Mouse (Mus musculus): Measurements from ENCODE around the gene Cd47. TPM values are rescaled to one million over a fixed set of nuclear protein-coding genes. Genes with fewer than 3 reads are reported as not detected.

Gene Cd47
- polyA plus RNA-seq, 1 experiment from 2014 or later, result 68.4 TPM

DNA sequence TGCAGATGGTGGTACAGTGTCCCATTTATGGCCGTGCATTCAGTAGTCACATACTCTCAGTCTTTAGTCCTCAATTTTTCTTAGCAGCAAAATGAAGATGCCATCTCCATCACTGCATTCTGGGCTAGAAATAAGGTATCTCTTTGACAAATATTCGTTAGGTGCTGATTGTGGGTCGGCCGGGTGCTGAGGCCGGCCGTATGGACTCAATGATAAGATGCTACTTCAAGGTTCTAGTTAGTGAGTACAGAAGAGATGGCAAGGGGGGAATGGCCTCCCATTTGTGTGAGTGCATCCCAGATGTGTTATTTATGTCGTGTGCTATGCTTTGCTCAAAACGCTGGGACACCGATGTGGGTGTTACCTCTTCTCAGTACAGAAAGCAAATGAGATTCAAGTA is 76.9 kb downstream of the Cd47 start:
- no peak overlapping the region for H3K27ac ChIP-seq (replicated peaks in 1 of 2; ENCODE audit: control insufficient read depth in 1 of 2, insufficient read depth in 1 of 2, low read depth in 2 of 2, low read length in 2 of 2)
- no peak overlapping the region for H3K9ac ChIP-seq (ENCODE audit: low read length)
- no peak for ATAC-seq (ENCODE audit: insufficient number of reproducible peaks, insufficient read depth, low FRiP score, low read depth)
- no peaks in the 10 kb centered on the region for H3K9me3 ChIP-seq (ENCODE audit: control insufficient read depth, low read length)
- H3K4me1 ChIP-seq (ENCODE audit: control insufficient read depth in 2 of 2, insufficient read depth in 2 of 2, low read length in 2 of 2), result peaks cover 0 to 3% of the 10 kb centered on the region in 2 experiments; a peak in 2 of 4 replicates
- no peak overlapping the region for H3K4me3 ChIP-seq (ENCODE audit: control insufficient read depth in 1 of 2, insufficient read depth in 1 of 2, low read depth in 1 of 2, low read length in 2 of 2)
- no peak overlapping the region for H3K4me2 ChIP-seq (ENCODE audit: low read length)
- no peaks in the 10 kb centered on the region for H3K27me3 ChIP-seq (ENCODE audit: control insufficient read depth, insufficient read depth, low read length)
- no peaks in the 10 kb centered on the region for H3K36me3 ChIP-seq (ENCODE audit: control insufficient read depth, insufficient read depth, low read length)
- 91% methylated on average over 9 of the region's 9 CpGs for WGBS

DNA sequence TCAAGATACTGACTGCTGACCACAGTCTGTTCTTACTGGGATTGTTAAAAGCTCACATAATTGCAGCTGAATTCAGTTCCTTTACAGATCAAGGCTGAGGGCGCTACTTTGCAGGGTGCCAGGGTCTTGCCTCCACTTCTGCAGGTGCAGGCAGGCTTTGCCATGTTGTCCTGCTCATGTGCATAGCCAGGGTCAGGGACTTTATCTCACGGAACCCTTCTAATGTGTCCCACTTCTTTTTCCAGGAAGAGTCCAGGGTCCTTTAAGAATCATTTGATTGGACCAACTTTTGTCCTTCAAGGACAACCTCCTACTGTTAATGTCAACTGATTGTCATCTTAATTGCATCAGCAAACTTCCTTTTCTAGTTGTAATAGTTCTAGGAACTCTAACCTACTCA is 77.7 kb downstream of the Cd47 start:
- H3K4me2 ChIP-seq (ENCODE audit: low read length), result no peak overlapping the region
- no peaks in the 10 kb centered on the region for H3K36me3 ChIP-seq (ENCODE audit: control insufficient read depth, insufficient read depth, low read length)
- H3K9me3 ChIP-seq (ENCODE audit: control insufficient read depth, low read length), result no peaks in the 10 kb centered on the region
- no peak overlapping the region for H3K27ac ChIP-seq (replicated peaks in 1 of 2; ENCODE audit: control insufficient read depth in 1 of 2, insufficient read depth in 1 of 2, low read depth in 2 of 2, low read length in 2 of 2)
- H3K4me3 ChIP-seq (ENCODE audit: control insufficient read depth in 1 of 2, insufficient read depth in 1 of 2, low read depth in 1 of 2, low read length in 2 of 2), result no peak overlapping the region
- H3K9ac ChIP-seq (ENCODE audit: low read length), result no peak overlapping the region
- whole genome bisulfite sequencing, result 87% methylated on average over 2 of the region's 2 CpGs
- no peak for ATAC-seq (ENCODE audit: insufficient number of reproducible peaks, insufficient read depth, low FRiP score, low read depth)
- H3K27me3 ChIP-seq (ENCODE audit: control insufficient read depth, insufficient read depth, low read length), result no peaks in the 10 kb centered on the region
- peaks cover 0 to 3% of the 10 kb centered on the region in 2 experiments; a peak in 2 of 4 replicates for H3K4me1 ChIP-seq (ENCODE audit: control insufficient read depth in 2 of 2, insufficient read depth in 2 of 2, low read length in 2 of 2)

DNA sequence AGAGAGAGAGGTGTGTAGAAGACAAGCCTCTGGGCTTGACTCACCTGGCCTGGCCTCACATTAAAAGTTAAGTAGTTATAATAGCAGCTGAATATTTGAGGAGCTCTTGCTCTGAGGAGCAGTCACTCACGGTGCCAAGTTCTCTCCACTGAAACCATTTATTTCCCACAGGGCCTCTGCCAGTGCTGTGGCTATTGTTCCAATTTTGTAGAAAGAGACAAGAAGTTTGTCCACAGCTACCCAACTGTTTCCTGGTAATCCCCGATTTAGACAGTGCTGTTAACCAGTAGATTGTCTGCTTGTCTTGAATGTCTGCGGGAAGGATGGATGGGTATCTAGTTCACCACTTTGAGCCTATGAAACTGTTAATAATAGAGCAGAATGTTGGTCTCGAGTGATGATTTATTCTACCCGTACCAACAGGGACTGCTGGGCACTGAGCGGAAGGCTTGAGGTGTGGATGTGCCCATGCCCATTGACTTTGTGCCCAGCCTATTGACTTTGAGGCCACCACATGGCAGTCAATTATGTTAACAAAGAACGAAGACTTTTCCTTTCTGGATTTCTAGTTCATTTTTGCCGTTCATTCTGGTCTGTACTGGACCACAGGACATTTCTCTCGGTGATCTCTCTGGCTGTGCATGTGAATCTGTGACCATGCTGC is 86.2 kb downstream of the Cd47 start:
- H3K36me3 ChIP-seq (ENCODE audit: control insufficient read depth, insufficient read depth, low read length), result peaks cover 14% of the 10 kb centered on the region
- H3K9me3 ChIP-seq (ENCODE audit: control insufficient read depth, low read length), result no peaks in the 10 kb centered on the region
- no peaks in the 10 kb centered on the region for H3K27me3 ChIP-seq (ENCODE audit: control insufficient read depth, insufficient read depth, low read length)
- H3K4me2 ChIP-seq (ENCODE audit: low read length), result no peak overlapping the region
- 94% methylated on average over 9 of the region's 9 CpGs for WGBS
- no peak overlapping the region for H3K9ac ChIP-seq (ENCODE audit: low read length)
- H3K4me3 ChIP-seq (ENCODE audit: control insufficient read depth in 1 of 2, insufficient read depth in 1 of 2, low read depth in 1 of 2, low read length in 2 of 2), result no peak overlapping the region
- peaks cover 7 to 15% of the 10 kb centered on the region in 2 experiments for H3K4me1 ChIP-seq (ENCODE audit: control insufficient read depth in 2 of 2, insufficient read depth in 2 of 2, low read length in 2 of 2)
- no peak for ATAC-seq (ENCODE audit: insufficient number of reproducible peaks, insufficient read depth, low FRiP score, low read depth)
- H3K27ac ChIP-seq (replicated peaks in 1 of 2; ENCODE audit: control insufficient read depth in 1 of 2, insufficient read depth in 1 of 2, low read depth in 2 of 2, low read length in 2 of 2), result no peak overlapping the region

DNA sequence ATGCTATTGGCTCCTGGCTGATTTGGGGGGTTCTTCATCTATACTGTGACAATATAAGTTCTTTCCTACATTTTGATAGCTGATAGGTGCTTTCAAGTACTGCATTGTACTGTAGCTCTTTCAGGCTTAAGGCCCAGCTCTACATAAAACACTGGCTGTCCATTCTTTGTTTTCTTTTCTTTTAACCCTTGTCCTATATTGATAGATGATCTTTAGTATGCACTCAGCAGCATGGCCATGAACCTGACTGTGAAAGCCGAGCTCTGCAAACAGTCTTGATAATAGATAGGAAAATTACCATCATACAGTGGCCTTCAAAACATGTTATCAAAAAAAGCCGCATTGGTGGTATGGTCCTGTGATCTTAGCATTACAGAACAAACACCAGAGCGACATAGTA is 87.0 kb downstream of the Cd47 start:
- no peak overlapping the region for H3K27ac ChIP-seq (replicated peaks in 1 of 2; ENCODE audit: control insufficient read depth in 1 of 2, insufficient read depth in 1 of 2, low read depth in 2 of 2, low read length in 2 of 2)
- 0 out of 2 replicates have a peak, but pooled peaks cover 3% of the 10 kb centered on the region for H3K9me3 ChIP-seq (ENCODE audit: control insufficient read depth, low read length)
- no peaks in the 10 kb centered on the region for H3K27me3 ChIP-seq (ENCODE audit: control insufficient read depth, insufficient read depth, low read length)
- WGBS, result 62% methylated on average over 3 of the region's 3 CpGs
- no peak overlapping the region for H3K9ac ChIP-seq (ENCODE audit: low read length)
- no peak overlapping the region for H3K4me2 ChIP-seq (ENCODE audit: low read length)
- no peak overlapping the region for H3K4me3 ChIP-seq (ENCODE audit: control insufficient read depth in 1 of 2, insufficient read depth in 1 of 2, low read depth in 1 of 2, low read length in 2 of 2)
- H3K36me3 ChIP-seq (ENCODE audit: control insufficient read depth, insufficient read depth, low read length), result peaks cover 14% of the 10 kb centered on the region
- peaks cover 7 to 15% of the 10 kb centered on the region in 2 experiments for H3K4me1 ChIP-seq (ENCODE audit: control insufficient read depth in 2 of 2, insufficient read depth in 2 of 2, low read length in 2 of 2)
- no peak for ATAC-seq (ENCODE audit: insufficient number of reproducible peaks, insufficient read depth, low FRiP score, low read depth)

DNA sequence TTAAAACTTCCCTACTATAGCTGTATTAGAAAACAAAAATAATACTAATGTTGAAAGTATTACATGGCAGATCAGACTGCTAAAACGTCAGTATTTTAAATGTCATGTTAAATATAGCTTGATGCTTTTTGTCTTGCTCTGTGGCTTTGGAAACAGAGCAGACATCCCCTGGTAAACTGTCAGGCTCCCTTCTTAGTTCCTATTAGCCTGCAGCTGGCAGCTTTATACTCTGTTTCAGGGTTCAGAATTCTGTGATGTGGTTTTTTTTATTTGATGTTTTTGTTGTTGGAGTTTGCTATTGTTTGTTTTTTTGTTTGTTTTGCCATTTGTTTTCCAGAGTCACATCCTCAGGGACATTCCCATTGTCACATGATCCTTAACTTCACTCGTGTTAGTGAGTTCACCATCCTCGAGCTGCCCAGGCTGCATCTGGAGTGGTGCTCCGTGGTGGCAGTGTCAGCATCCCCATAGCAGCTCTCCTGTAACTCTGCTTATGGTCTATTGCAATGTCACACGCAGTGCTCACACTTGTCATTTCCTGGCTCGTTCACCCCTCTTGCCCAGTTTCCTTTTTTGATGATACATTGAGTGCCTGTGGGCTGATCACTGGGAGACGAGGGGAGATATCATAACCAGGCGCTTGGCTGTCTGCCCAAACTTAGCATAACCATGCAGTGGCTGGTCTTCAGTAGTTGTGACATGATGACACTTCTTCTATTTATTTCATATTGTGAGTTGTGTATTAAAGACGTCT is 87.7 kb downstream of the Cd47 start:
- 17% methylated on average over 9 of the region's 9 CpGs for WGBS
- 0 out of 2 replicates have a peak, but pooled peaks cover 3% of the 10 kb centered on the region for H3K9me3 ChIP-seq (ENCODE audit: control insufficient read depth, low read length)
- H3K27ac ChIP-seq (replicated peaks in 1 of 2; ENCODE audit: control insufficient read depth in 1 of 2, insufficient read depth in 1 of 2, low read depth in 2 of 2, low read length in 2 of 2), result peak overlapping the region; percentile 20 to 26
- no peaks in the 10 kb centered on the region for H3K27me3 ChIP-seq (ENCODE audit: control insufficient read depth, insufficient read depth, low read length)
- peaks cover 7 to 15% of the 10 kb centered on the region in 2 experiments for H3K4me1 ChIP-seq (ENCODE audit: control insufficient read depth in 2 of 2, insufficient read depth in 2 of 2, low read length in 2 of 2)
- ATAC-seq (ENCODE audit: insufficient number of reproducible peaks, insufficient read depth, low FRiP score, low read depth), result peak; percentile 66
- H3K4me2 ChIP-seq (ENCODE audit: low read length), result peak overlapping the region; percentile 17; the same call in 1 of the 2 replicates
- H3K36me3 ChIP-seq (ENCODE audit: control insufficient read depth, insufficient read depth, low read length), result peaks cover 14% of the 10 kb centered on the region
- no peak overlapping the region for H3K9ac ChIP-seq (ENCODE audit: low read length)
- H3K4me3 ChIP-seq (ENCODE audit: control insufficient read depth in 1 of 2, insufficient read depth in 1 of 2, low read depth in 1 of 2, low read length in 2 of 2), result no peak overlapping the region

DNA sequence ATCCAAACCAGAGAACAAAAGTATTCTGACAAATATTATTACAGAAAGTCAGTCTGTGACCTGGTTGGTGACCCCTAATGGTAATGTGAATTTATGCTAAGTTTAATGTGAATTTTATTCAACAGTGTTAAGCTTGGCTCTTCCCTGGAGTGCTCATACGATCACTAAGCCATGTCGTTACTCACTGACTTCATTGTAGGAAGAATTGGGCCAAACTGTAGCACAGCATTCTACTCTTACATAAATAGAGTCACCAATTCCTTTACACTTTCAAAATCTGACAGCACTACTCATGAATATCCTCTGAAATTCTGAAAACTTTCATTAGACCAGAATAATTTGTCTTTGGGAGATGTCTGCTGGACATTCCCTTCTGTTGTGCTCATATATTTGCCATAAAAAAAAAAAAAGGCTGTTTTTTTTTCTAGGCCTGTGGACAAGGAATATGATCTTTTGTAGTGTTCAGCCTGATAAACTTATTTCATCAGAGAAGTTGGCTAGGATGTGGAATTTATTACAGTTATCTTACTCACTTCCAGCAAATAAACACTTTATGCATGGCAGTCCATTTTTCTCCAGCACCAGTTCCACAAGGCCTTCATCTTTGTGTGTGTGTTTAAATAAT is 88.8 kb downstream of the Cd47 start:
- H3K27me3 ChIP-seq (ENCODE audit: control insufficient read depth, insufficient read depth, low read length), result no peaks in the 10 kb centered on the region
- peaks cover 12% of the 10 kb centered on the region for H3K36me3 ChIP-seq (ENCODE audit: control insufficient read depth, insufficient read depth, low read length)
- ATAC-seq (ENCODE audit: insufficient number of reproducible peaks, insufficient read depth, low FRiP score, low read depth), result no peak
- no peak overlapping the region for H3K4me2 ChIP-seq (ENCODE audit: low read length)
- 92% methylated on average over 2 of the region's 2 CpGs for WGBS
- H3K4me1 ChIP-seq (ENCODE audit: control insufficient read depth in 2 of 2, insufficient read depth in 2 of 2, low read length in 2 of 2), result peaks cover 8 to 18% of the 10 kb centered on the region in 2 experiments
- 0 out of 4 replicates have a peak overlapping the region, but pooled peaks of 1 of the 2 experiments have one; percentile 26 for H3K27ac ChIP-seq (replicated peaks in 1 of 2; ENCODE audit: control insufficient read depth in 1 of 2, insufficient read depth in 1 of 2, low read depth in 2 of 2, low read length in 2 of 2)
- no peak overlapping the region for H3K9ac ChIP-seq (ENCODE audit: low read length)
- H3K9me3 ChIP-seq (ENCODE audit: control insufficient read depth, low read length), result 0 out of 2 replicates have a peak, but pooled peaks cover 3% of the 10 kb centered on the region
- no peak overlapping the region for H3K4me3 ChIP-seq (ENCODE audit: control insufficient read depth in 1 of 2, insufficient read depth in 1 of 2, low read depth in 1 of 2, low read length in 2 of 2)

DNA sequence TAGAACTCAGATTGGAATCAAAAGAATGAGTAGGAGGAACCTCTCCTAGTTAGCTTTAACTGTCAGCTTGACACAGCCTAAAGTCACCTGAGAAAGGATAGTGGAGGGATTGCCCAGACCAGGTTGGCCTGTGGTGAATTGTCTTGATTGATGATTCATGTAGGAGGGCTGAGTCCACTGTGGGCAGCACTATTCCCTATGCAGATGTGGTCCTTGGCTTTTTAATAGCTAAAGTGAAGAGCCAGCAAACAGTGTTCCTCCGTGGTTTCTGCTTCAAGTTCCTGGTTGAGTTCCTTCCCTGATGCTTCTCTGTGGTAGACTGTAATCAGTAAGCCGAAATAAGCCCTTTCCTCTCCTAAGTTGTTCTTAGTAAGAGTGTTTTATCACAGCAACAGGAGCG is 91.9 kb downstream of the Cd47 start:
- H3K27me3 ChIP-seq (ENCODE audit: control insufficient read depth, insufficient read depth, low read length), result no peaks in the 10 kb centered on the region
- 96% methylated on average over 3 of the region's 3 CpGs for WGBS
- H3K9me3 ChIP-seq (ENCODE audit: control insufficient read depth, low read length), result 0 out of 2 replicates have a peak, but pooled peaks cover 3% of the 10 kb centered on the region
- H3K9ac ChIP-seq (ENCODE audit: low read length), result no peak overlapping the region
- H3K27ac ChIP-seq (replicated peaks in 1 of 2; ENCODE audit: control insufficient read depth in 1 of 2, insufficient read depth in 1 of 2, low read depth in 2 of 2, low read length in 2 of 2), result no peak overlapping the region
- H3K4me3 ChIP-seq (ENCODE audit: control insufficient read depth in 1 of 2, insufficient read depth in 1 of 2, low read depth in 1 of 2, low read length in 2 of 2), result no peak overlapping the region
- no peak overlapping the region for H3K4me2 ChIP-seq (ENCODE audit: low read length)
- ATAC-seq (ENCODE audit: insufficient number of reproducible peaks, insufficient read depth, low FRiP score, low read depth), result no peak
- peaks cover 7% of the 10 kb centered on the region for H3K36me3 ChIP-seq (ENCODE audit: control insufficient read depth, insufficient read depth, low read length)
- H3K4me1 ChIP-seq (ENCODE audit: control insufficient read depth in 2 of 2, insufficient read depth in 2 of 2, low read length in 2 of 2), result peaks cover 12 to 22% of the 10 kb centered on the region in 2 experiments

Data from heart, embryonic 14.5 days (tissue).